Mouse (Mus musculus) MEL (cell line): ENCODE results near the gene Nrf1. TPM values are rescaled to one million over a fixed set of nuclear protein-coding genes. Genes with fewer than 3 reads are reported as not detected.

Experiments
- DNase-seq: peaks from one replicate; pipeline ENCODE4 v3.0.0; 2011; ENCODE audit warnings: low read depth, low spot score
- H3K27ac ChIP-seq: 2 replicates; pipeline ENCODE4 v1.5.1; 2012; ENCODE audit warnings: low read depth, mild to moderate bottlenecking, control low read depth, low read length, moderate library complexity; ENCODE audit not compliant: control insufficient read depth
- H3K27me3 ChIP-seq, 2 experiments: fragments of 150-350 bp in 1 of 2; sonication (generic) in 1 of 2; 2 replicates each; pipeline ENCODE4 v1.6.1; 2012; ENCODE audit warnings: low read length in 2 of 2, mild to moderate bottlenecking in 2 of 2, improper control_type of control experiment in 1 of 2, moderate library complexity in 1 of 2; ENCODE audit not compliant: insufficient read depth in 2 of 2, control insufficient read depth in 1 of 2
- H3K36me3 ChIP-seq, 2 experiments: 2 replicates each; pipeline ENCODE4 v1.6.1; 2012 to 2014; ENCODE audit warnings: low read length in 2 of 2, improper control_type of control experiment in 1 of 2, inconsistent platforms in 1 of 2, mild to moderate bottlenecking in 1 of 2; ENCODE audit not compliant: insufficient read depth in 2 of 2, control insufficient read depth in 1 of 2
- H3K4me1 ChIP-seq, 2 experiments: fragments of 150-350 bp in 1 of 2; sonication (generic) in 1 of 2; 2 replicates each; pipeline ENCODE4 v1.6.1; 2012; ENCODE audit warnings: low read length in 2 of 2, improper control_type of control experiment in 1 of 2, mild to moderate bottlenecking in 1 of 2; ENCODE audit not compliant: insufficient read depth in 2 of 2, control insufficient read depth in 1 of 2
- H3K4me3 ChIP-seq, 2 experiments: fragments of 150-350 bp in 1 of 2; sonication (generic) in 1 of 2; 2 replicates each; pipeline ENCODE4 v1.5.1; 2012; ENCODE audit warnings: low read depth in 2 of 2, low read length in 2 of 2, mild to moderate bottlenecking in 2 of 2, moderate library complexity in 2 of 2, control low read depth in 1 of 2, improper control_type of control experiment in 1 of 2; ENCODE audit not compliant: control insufficient read depth in 1 of 2, insufficient read depth in 1 of 2
- H3K79me2 ChIP-seq: 2 replicates; pipeline ENCODE4 v1.6.1; 2012; ENCODE audit warnings: mild to moderate bottlenecking, low read length, moderate library complexity; ENCODE audit not compliant: control insufficient read depth, poor library complexity, insufficient read depth
- H3K9ac ChIP-seq: 2 replicates; pipeline ENCODE4 v1.6.1; 2012; ENCODE audit warnings: low read depth, mild to moderate bottlenecking, control low read depth, low read length, moderate library complexity; ENCODE audit not compliant: control insufficient read depth, poor library complexity, severe bottlenecking
- H3K9me3 ChIP-seq: fragments of 150-350 bp; sonication (generic); replicated peaks from 2 replicates; pipeline ENCODE4 v1.6.1; 2012; ENCODE audit warnings: mild to moderate bottlenecking, low read length, improper control_type of control experiment, moderate library complexity; ENCODE audit not compliant: insufficient read depth
- E2F4 ChIP-seq: IDR thresholded peaks from 2 replicates; pipeline ENCODE4 v1.6.1; 2011; ENCODE audit warnings: low read depth, low read length, improper control_type of control experiment, borderline replicate concordance
- KAT2A ChIP-seq: conservative IDR thresholded peaks from 2 replicates; pipeline ENCODE4 v1.6.1; 2012; ENCODE audit warnings: low read depth, low read length, improper control_type of control experiment, inconsistent platforms
- MAFK ChIP-seq: IDR thresholded peaks from 2 replicates; pipeline ENCODE4 v1.6.1; 2011; ENCODE audit warnings: low read depth, mild to moderate bottlenecking, low read length, improper control_type of control experiment, borderline replicate concordance
- MAX ChIP-seq: IDR thresholded peaks from 2 replicates; pipeline ENCODE4 v1.6.1; 2011; ENCODE audit warnings: low read length, improper control_type of control experiment
- MYC ChIP-seq: IDR thresholded peaks from 2 replicates; pipeline ENCODE4 v1.6.1; 2011; ENCODE audit warnings: low read depth, mild to moderate bottlenecking, low read length, improper control_type of control experiment, moderate library complexity
- NRF1 ChIP-seq: IDR thresholded peaks from 2 replicates; pipeline ENCODE4 v1.6.1; 2014; ENCODE audit warnings: low read depth, mild to moderate bottlenecking, inconsistent platforms, low read length, improper control_type of control experiment, moderate library complexity; ENCODE audit not compliant: poor library complexity, insufficient read depth, severe bottlenecking
- POLR2A ChIP-seq, 2 experiments: IDR thresholded peaks; 2 replicates each; pipeline ENCODE4 v1.6.1; 2011 to 2012; ENCODE audit warnings: low read length in 2 of 2, mild to moderate bottlenecking in 2 of 2, control low read depth in 1 of 2, improper control_type of control experiment in 1 of 2, low read depth in 1 of 2, moderate library complexity in 1 of 2; ENCODE audit not compliant: control insufficient read depth in 1 of 2, insufficient read depth in 1 of 2, poor library complexity in 1 of 2
- SMC3 ChIP-seq: IDR thresholded peaks from 2 replicates; pipeline ENCODE4 v1.6.1; 2011; ENCODE audit warnings: low read depth, low read length, improper control_type of control experiment
- TBP ChIP-seq: IDR thresholded peaks from 2 replicates; pipeline ENCODE4 v1.8.0; 2011; ENCODE audit warnings: low read depth, low read length, improper control_type of control experiment
- ZNF384 ChIP-seq: IDR thresholded peaks from 2 replicates; pipeline ENCODE4 v1.6.1; 2012; ENCODE audit warnings: low read depth, mild to moderate bottlenecking, inconsistent platforms, low read length, improper control_type of control experiment
- polyA plus RNA-seq, 2 experiments: library from polyadenylated mRNA; stranded (reverse) in 1 of 2; unstranded in 1 of 2; fragments of >175 nt in 1 of 2; fragments of >200 nt in 1 of 2; gene quantifications; 2 replicates each; pipeline versions ENCODE4 v1.2.1 to v1.2.4; 2012; ENCODE audit warnings: low replicate concordance in 2 of 2, low read depth in 1 of 2; ENCODE audit not compliant: insufficient read length in 2 of 2, insufficient read depth in 1 of 2, missing spikeins in 1 of 2
- total RNA-seq: library from RNA; depleted of rRNA; stranded (reverse); fragments of 300-350 nt; gene quantifications from 2 replicates; pipeline ENCODE4 v1.2.3, GENCODE M21; 2012

Gene Nrf1
- total and polyA plus RNA-seq, 3 experiments, result 56.5 to 93.7 (median 60.4) TPM

GRCm38 (mm10) chr6:30002628-30003027 lies 45.2 kb upstream of the Nrf1 start:
- no peaks in the 10 kb centered on the region; a peak in 2 of 4 replicates for H3K27me3 ChIP-seq
- no peak for TF ChIP-seq TBP
- no peak for TF ChIP-seq POLR2A (IDR thresholded peaks at IDR 0.05; ENCODE audit: control insufficient read depth in 1 of 2, insufficient read depth in 1 of 2, low read depth in 1 of 2, low read length in 2 of 2, poor library complexity in 1 of 2)
- no peak for TF ChIP-seq MYC
- TF ChIP-seq SMC3, result no peak
- TF ChIP-seq ZNF384, result no peak
- TF ChIP-seq NRF1, result no peak
- TF ChIP-seq MAX, result no peak
- TF ChIP-seq E2F4, result no peak
- TF ChIP-seq, all 39 proteins: peak for 0
- Histone ChIP-seq H3K9me3 (no peaks in the 10 kb centered on the region), H3K79me2 (no peaks in the 10 kb centered on the region), H3K4me3 (peak overlapping the region; percentile 30 to 50; a peak in 3 of 4 replicates), H3K4me1 (no peaks in the 10 kb centered on the region; a peak in 1 of 4 replicates), H3K36me3 (no peaks in the 10 kb centered on the region; a peak in 1 of 4 replicates), H3K9ac (no peak overlapping the region), H3K27ac (no peak overlapping the region)
- no peak for DNase-seq

- Histone ChIP-seq H3K9ac (no peak overlapping the region), H3K27ac (no peak overlapping the region), H3K79me2 (no peaks in the 10 kb centered on the region), H3K27me3 (no peaks in the 10 kb centered on the region), H3K4me1 (no peaks in the 10 kb centered on the region; a peak in 1 of 4 replicates), H3K4me3 (no peak overlapping the region), H3K9me3 (no peaks in the 10 kb centered on the region), H3K36me3 (no peaks in the 10 kb centered on the region; a peak in 1 of 4 replicates)
- no peak for DNase-seq
- TF ChIP-seq E2F4, result no peak
- no peak for TF ChIP-seq KAT2A
- peak; percentile 45; the same call in 1 of the 2 replicates for TF ChIP-seq MAFK
- TF ChIP-seq, all 39 proteins: peak for 1
Measured at GRCm38 (mm10) chr6:30005851-30006250, 41.9 kb upstream of the Nrf1 start.

- H3K9me3 ChIP-seq, result no peaks in the 10 kb centered on the region
- no peaks in the 10 kb centered on the region for H3K79me2 ChIP-seq
- H3K27me3 ChIP-seq, result no peaks in the 10 kb centered on the region
- no peak overlapping the region for H3K9ac ChIP-seq
- H3K4me3 ChIP-seq, result no peak overlapping the region
- no peak for DNase-seq
- H3K27ac ChIP-seq, result no peak overlapping the region
- peaks cover 0 to 3% of the 10 kb centered on the region in 2 experiments; a peak in 2 of 4 replicates for H3K4me1 ChIP-seq
- peaks cover 0 to 2% of the 10 kb centered on the region in 2 experiments; a peak in 2 of 4 replicates for H3K36me3 ChIP-seq
- no peak for TF ChIP-seq E2F4
Measured at GRCm38 (mm10) chr6:30009204-30009603, 38.6 kb upstream of the Nrf1 start.
